Mouse (Mus musculus): Measurements from ENCODE around the gene Golt1b.

- TF ChIP-seq CTCF (IDR thresholded peaks at IDR 0.05; ENCODE audit: borderline replicate concordance, insufficient read depth, low read depth, low read length) (no peak), POLR2A (IDR thresholded peaks at IDR 0.05; ENCODE audit: borderline replicate concordance, insufficient read depth, low read length) (no peak)
Observed at GRCm38 (mm10) chr6:142389101-142389500, 2.1 kb downstream of the Golt1b start.

Data from cerebellum, adult 2 months (tissue).